Mouse (Mus musculus) forebrain, embryonic 15.5 days (tissue): ENCODE results near the gene Cenpc1. TPM values are rescaled to one million over a fixed set of nuclear protein-coding genes. Genes with fewer than 3 reads are reported as not detected.
A peak's percentile ranks its signal among the peaks of the same experiment; 100 is the strongest.

Experiments used
- ATAC-seq: fragments of 200-750 bp; cut with Nextera tagmentation; replicated peaks from 2 replicates; pipeline ENCODE4 v1.8.0; 2017; ENCODE audit warnings: mild to moderate bottlenecking, moderate TSS enrichment, moderate library complexity
- H3K27ac ChIP-seq: fragments of 300-500 bp; sonication (generic); replicated peaks from 2 replicates; pipeline ENCODE4 v1.5.1; 2015; ENCODE audit warnings: mild to moderate bottlenecking, inconsistent platforms
- H3K27me3 ChIP-seq: fragments of 300-500 bp; sonication (generic); 2 replicates; pipeline ENCODE4 v1.6.1; 2015; ENCODE audit warnings: inconsistent platforms
- H3K36me3 ChIP-seq: fragments of 300-500 bp; sonication (generic); 2 replicates; pipeline ENCODE4 v1.6.1; 2015; ENCODE audit warnings: mild to moderate bottlenecking, inconsistent platforms
- H3K4me1 ChIP-seq: fragments of 300-500 bp; sonication (generic); 2 replicates; pipeline ENCODE4 v1.6.1; 2015; ENCODE audit warnings: inconsistent platforms
- H3K4me2 ChIP-seq: fragments of 300-500 bp; sonication (generic); replicated peaks from 2 replicates; pipeline ENCODE4 v1.6.1; 2015; ENCODE audit warnings: mild to moderate bottlenecking, inconsistent platforms
- H3K4me3 ChIP-seq: fragments of 300-500 bp; sonication (generic); 2 replicates; pipeline ENCODE4 v1.5.1; 2015; ENCODE audit warnings: mild to moderate bottlenecking, inconsistent platforms
- H3K9ac ChIP-seq: fragments of 300-500 bp; sonication (generic); replicated peaks from 2 replicates; pipeline ENCODE4 v1.6.1; 2015; ENCODE audit warnings: mild to moderate bottlenecking, inconsistent platforms
- H3K9me3 ChIP-seq: fragments of 300-500 bp; sonication (generic); 2 replicates; pipeline ENCODE4 v1.6.1; 2016; ENCODE audit warnings: inconsistent platforms
- WGBS: fragments of 180-500 bp; shearing (Covaris S2); methylation state at CpG from one replicate; pipeline ENCODE4 v1.1.7; 2015; ENCODE audit warnings: mixed read lengths; 5-methylcytosine and 5-hydroxymethylcytosine counted together
- polyA plus RNA-seq: library from polyadenylated mRNA; unstranded; fragments of >200 nt; fragmentation: Nextera tagmentation; extraction: Ambion mirVana; gene quantifications from 2 replicates; pipeline ENCODE4 v1.2.1, GENCODE M21; 2015

Cenpc1 gene
- polyA plus RNA-seq, 1 experiment from 2014 or later: 46.8 TPM

- Histone ChIP-seq H3K4me3 (no peak overlapping the region), H3K27ac (no peak overlapping the region), H3K9ac (no peak overlapping the region), H3K9me3 (no peaks in the 10 kb centered on the region), H3K27me3 (no peaks in the 10 kb centered on the region), H3K4me1 (no peaks in the 10 kb centered on the region), H3K36me3 (no peaks in the 10 kb centered on the region), H3K4me2 (no peak overlapping the region)
- WGBS: 85% methylated on average over 3 of the region's 3 CpGs
- ATAC-seq: no peak
Observed at GRCm38 (mm10) chr5:86078720-86079334, 13.4 kb upstream of the Cenpc1 start.

DNA sequence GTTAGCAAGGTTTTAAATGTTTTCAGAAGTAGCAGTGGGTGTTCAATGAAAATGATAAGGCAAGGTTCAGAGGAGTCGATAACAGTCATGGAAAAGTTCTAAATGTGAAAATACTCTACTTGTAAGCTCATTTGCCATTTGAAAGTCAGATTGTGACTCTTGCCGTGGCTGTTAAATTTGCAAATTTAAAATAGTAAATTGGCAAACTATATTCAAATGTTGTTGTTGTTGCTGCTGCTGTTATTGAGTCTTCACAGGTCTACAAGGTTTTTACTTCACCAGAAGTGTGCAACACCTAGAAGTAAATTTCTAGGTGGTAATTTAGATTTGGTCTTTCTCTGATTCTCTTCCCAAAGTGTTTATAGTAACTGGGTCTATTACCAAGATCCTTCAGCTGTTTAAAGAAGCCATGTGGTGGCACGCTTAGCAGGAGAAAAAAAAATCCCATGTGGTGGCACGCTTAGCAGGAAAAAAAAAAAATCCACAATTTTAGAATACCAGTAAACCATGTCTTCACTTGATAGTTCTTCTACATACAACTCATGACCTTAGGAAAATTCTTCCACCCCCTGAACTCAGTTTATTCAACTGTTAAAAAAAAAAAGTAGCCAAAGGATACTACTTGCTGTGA, 7.5 kb upstream of the Cenpc1 start:
- H3K9ac ChIP-seq: no peak overlapping the region
- H3K36me3 ChIP-seq: no peaks in the 10 kb centered on the region
- 90% methylated on average over 4 of the region's 4 CpGs for WGBS
- no peaks in the 10 kb centered on the region for H3K27me3 ChIP-seq
- no peaks in the 10 kb centered on the region for H3K4me1 ChIP-seq
- ATAC-seq: no peak
- H3K27ac ChIP-seq: no peak overlapping the region
- H3K9me3 ChIP-seq: no peaks in the 10 kb centered on the region
- no peak overlapping the region for H3K4me2 ChIP-seq
- H3K4me3 ChIP-seq: no peak overlapping the region

DNA sequence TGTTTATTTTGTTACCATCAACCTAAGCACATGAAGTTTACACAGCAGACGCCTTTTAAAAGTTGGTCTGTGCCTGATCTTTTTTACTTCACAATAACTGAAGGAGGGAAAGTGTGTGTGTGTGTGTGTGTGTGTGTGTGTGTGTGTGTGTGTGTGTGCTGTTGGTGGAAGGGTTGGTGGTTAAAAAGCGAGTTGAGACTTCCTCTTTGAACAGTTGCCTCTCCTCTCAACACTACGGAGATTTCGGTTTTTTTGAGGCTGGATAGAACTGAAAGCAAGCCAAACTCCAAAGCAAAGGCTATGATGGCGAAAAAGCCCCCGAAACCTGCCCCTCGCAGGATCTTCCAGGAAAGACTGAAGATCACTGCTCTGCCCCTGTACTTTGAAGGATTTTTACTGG, 6.2 kb upstream of the Cenpc1 start, which contains the start of gene Stap1:
Stap1 (plus strand) TSS at position 209 of the 400 bp plus-strand sequence.
- no peak for ATAC-seq
- Histone ChIP-seq H3K4me3 (no peak within 1 kb of the TSS), H3K9me3 (no peaks in the 10 kb centered on the region), H3K27me3 (no peaks in the 10 kb centered on the region), H3K36me3 (no peaks in the 10 kb centered on the region), H3K27ac (no peak within 1 kb of the TSS), H3K4me2 (no peak within 1 kb of the TSS), H3K9ac (no peak within 1 kb of the TSS), H3K4me1 (no peaks in the 10 kb centered on the region)
- whole genome bisulfite sequencing: 83% methylated on average over 7 of the region's 7 CpGs

DNA sequence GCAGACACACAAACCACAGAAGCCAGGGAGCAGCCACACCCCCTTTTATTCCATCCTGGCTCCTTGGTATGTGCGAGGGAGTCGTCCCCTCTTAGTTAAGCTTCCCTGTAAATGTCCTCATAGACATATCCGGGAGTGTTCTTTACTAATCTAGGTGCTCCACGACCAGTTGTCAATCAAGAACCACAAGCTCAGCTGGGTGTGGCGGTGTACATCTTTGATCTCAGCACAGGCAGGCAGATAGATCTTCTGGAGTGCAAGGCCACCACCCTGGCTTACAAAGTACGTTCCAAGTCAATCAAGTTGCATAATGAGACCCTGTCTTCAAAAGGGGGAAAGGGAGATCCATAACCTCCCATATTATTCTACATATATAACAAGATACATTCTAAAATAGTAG, 3.7 kb upstream of the Cenpc1 start:
- no peak overlapping the region for H3K4me3 ChIP-seq
- 78% methylated on average over 6 of the region's 6 CpGs for WGBS
- H3K36me3 ChIP-seq: no peaks in the 10 kb centered on the region
- H3K4me2 ChIP-seq: no peak overlapping the region
- H3K27me3 ChIP-seq: no peaks in the 10 kb centered on the region
- H3K9me3 ChIP-seq: no peaks in the 10 kb centered on the region
- no peak overlapping the region for H3K27ac ChIP-seq
- H3K4me1 ChIP-seq: peaks cover 5% of the 10 kb centered on the region
- H3K9ac ChIP-seq: no peak overlapping the region
- ATAC-seq: no peak

GRCm38 (mm10) chr5:86068451-86068850, 3.1 kb upstream of the Cenpc1 start:
- WGBS: 90% methylated on average over 3 of the region's 3 CpGs
- Histone ChIP-seq H3K9ac (no peak overlapping the region), H3K9me3 (no peaks in the 10 kb centered on the region), H3K4me2 (no peak overlapping the region), H3K4me1 (peaks cover 12% of the 10 kb centered on the region), H3K27ac (no peak overlapping the region), H3K27me3 (no peaks in the 10 kb centered on the region), H3K4me3 (no peak overlapping the region), H3K36me3 (no peaks in the 10 kb centered on the region)
- ATAC-seq: no peak

DNA sequence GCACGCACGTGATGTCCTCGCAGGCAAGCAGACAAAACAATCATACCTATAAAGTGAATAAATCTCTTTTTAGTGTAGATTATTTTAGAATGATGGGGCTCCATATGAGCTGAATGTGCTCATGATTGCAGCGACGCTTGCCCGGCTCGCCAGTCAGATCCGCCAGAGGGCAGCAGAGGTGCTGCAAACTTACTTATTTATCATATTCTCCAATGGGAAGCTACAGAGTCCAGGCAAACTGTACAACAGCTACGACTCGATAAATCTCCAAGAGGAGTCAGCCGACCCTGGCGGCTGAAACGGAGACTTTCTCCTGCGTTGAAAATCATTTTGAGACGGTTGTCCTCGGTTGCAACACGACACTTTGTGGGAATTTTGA, 1.2 kb upstream of the Cenpc1 start:
- Histone ChIP-seq H3K4me2 (peak overlapping the region; percentile 53), H3K27ac (peak overlapping the region; percentile 92), H3K36me3 (no peaks in the 10 kb centered on the region), H3K4me3 (peak overlapping the region; percentile 92), H3K27me3 (no peaks in the 10 kb centered on the region), H3K4me1 (peaks cover 16% of the 10 kb centered on the region), H3K9me3 (no peaks in the 10 kb centered on the region), H3K9ac (0 out of 2 replicates have a peak overlapping the region, but pooled peaks have one; percentile 24)
- 1% methylated on average over 17 of the region's 17 CpGs for WGBS
- ATAC-seq: peak; percentile 60

DNA sequence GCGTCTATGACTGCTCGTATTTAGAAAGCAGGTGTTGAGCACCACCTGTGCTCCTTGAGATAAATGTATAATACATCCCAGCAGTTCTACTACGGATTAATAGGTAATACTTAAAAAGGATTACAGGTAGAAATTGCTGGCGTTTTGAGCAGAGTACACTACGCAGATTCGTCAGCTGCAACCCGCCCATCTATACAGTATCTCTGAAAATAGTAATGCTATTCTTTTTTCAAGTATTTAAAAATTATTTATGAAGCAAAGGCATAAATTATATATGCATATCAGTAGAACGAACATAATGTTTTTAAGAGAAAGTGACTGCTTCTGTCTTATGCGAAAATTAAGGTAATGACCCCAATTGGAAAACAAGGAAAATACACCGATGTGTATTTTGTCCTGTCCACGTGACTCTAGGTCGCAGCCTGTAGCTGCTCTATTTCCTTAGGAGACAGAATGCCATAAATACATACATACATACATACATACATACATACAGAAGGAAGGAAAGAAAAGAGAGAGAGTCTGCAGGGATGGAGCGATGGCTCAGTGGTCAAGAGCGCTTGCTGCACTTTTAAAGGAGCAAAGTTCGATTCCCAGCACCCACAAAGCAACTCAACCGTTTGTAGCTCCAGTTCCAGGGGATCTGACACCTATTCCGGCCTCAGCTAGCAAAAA, 630 bp upstream of the Cenpc1 start:
- Histone ChIP-seq H3K36me3 (no peaks in the 10 kb centered on the region), H3K9ac (peak overlapping the region; percentile 35; the same call in 1 of the 2 replicates), H3K27ac (peak overlapping the region; percentile 92), H3K4me2 (peak overlapping the region; percentile 53), H3K4me1 (peaks cover 16% of the 10 kb centered on the region), H3K9me3 (no peaks in the 10 kb centered on the region), H3K27me3 (no peaks in the 10 kb centered on the region), H3K4me3 (peak overlapping the region; percentile 92)
- WGBS: under 1% methylated on average over 17 of the region's 17 CpGs
- ATAC-seq: peak; percentile 81

DNA sequence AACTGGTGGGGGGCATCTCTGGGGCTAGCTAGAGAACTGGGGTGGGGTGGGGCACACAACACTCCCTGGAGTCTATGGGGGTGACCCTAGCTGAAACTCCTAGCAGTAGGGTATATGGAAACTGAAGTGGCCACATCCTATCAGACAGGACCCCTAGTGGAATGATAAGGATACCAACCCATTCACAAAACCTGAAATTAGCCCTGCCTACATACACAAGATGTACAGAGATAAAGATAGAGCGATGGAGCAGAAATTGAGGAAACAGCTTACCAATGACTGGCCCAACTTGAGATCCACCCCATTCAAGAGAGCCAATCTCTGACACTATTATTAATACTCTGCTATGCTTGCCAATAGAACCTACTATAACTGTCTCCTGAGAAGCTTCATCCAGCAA, 1.9 kb downstream of the Cenpc1 start:
- Histone ChIP-seq H3K9me3 (no peaks in the 10 kb centered on the region), H3K27ac (no peak overlapping the region), H3K4me2 (peak overlapping the region; percentile 53), H3K4me3 (peak overlapping the region; percentile 92), H3K9ac (no peak overlapping the region), H3K4me1 (peaks cover 16% of the 10 kb centered on the region), H3K27me3 (no peaks in the 10 kb centered on the region), H3K36me3 (no peaks in the 10 kb centered on the region)
- 91% methylated on average over 1 of the region's 1 CpGs for WGBS
- ATAC-seq: no peak

GRCm38 (mm10) chr5:86029820-86030219, 35.6 kb downstream of the Cenpc1 start:
- H3K4me2 ChIP-seq: no peak overlapping the region
- no peak for ATAC-seq
- H3K9ac ChIP-seq: no peak overlapping the region

GRCm38 (mm10) chr5:85996545-85997510, 68.6 kb downstream of the Cenpc1 start:
- 73% methylated on average over 6 of the region's 6 CpGs for WGBS
- Histone ChIP-seq H3K27ac (peak overlapping the region; percentile 47), H3K4me2 (no peak overlapping the region), H3K4me1 (peaks cover 5% of the 10 kb centered on the region; the same call in 1 of the 2 replicates), H3K27me3 (no peaks in the 10 kb centered on the region), H3K9me3 (no peaks in the 10 kb centered on the region), H3K36me3 (no peaks in the 10 kb centered on the region), H3K4me3 (no peak overlapping the region), H3K9ac (no peak overlapping the region)
- ATAC-seq: peak; percentile 82

More at GRCm38 (mm10) chr5:86029820-86030219, 35.6 kb downstream of the Cenpc1 start:
- 83% methylated on average over 2 of the region's 2 CpGs for WGBS
- H3K27ac ChIP-seq: no peak overlapping the region
- H3K27me3 ChIP-seq: no peaks in the 10 kb centered on the region
- H3K4me1 ChIP-seq: no peaks in the 10 kb centered on the region
- no peak overlapping the region for H3K4me3 ChIP-seq
- peaks cover 52% of the 10 kb centered on the region for H3K36me3 ChIP-seq
- H3K9me3 ChIP-seq: no peaks in the 10 kb centered on the region

DNA sequence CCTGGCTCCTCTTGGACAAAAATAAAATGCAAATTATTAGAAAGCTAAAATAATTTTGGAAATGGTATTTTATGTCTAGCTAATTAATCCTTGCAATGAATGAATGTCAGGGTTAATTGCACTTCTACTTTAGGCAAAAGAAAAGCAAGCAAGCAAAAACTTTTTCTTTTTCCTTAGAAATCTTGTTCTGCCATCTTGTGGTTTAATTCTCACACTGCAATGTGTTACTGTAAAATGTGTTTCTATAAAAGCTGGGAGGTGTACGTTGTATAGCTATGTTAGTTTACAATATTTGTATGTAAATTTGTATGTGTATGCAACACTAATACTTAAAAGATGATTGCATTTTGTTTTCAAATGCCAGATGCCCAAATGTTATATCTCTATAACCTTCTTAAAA, 70.8 kb downstream of the Cenpc1 start:
- no peak overlapping the region for H3K4me2 ChIP-seq
- peaks cover 6% of the 10 kb centered on the region; the same call in 1 of the 2 replicates for H3K4me1 ChIP-seq
- no peak for ATAC-seq
- H3K4me3 ChIP-seq: no peak overlapping the region
- no peaks in the 10 kb centered on the region for H3K9me3 ChIP-seq
- H3K27me3 ChIP-seq: no peaks in the 10 kb centered on the region
- no peak overlapping the region for H3K27ac ChIP-seq
- no peak overlapping the region for H3K9ac ChIP-seq
- WGBS: 40% methylated on average over 1 of the region's 1 CpGs
- no peaks in the 10 kb centered on the region for H3K36me3 ChIP-seq
